Mouse (Mus musculus) liver, embryonic 13.5 days (tissue): ENCODE data around the gene Tenm4. TPM values are rescaled to one million over a fixed set of nuclear protein-coding genes. Genes with fewer than 3 reads are reported as not detected.

Source experiments
- ATAC-seq: fragments of 200-750 bp; cut with Nextera tagmentation; 2 replicates; pipeline ENCODE4 v1.8.0; 2017; ENCODE audit warnings: low read depth, mild to moderate bottlenecking, moderate number of reproducible peaks, moderate library complexity
- DNase-seq: peaks from one replicate; pipeline ENCODE4 v3.0.0; 2022
- H3K27ac ChIP-seq: fragments of 300-500 bp; sonication (generic); 2 replicates; pipeline ENCODE4 v1.5.1; 2015; ENCODE audit warnings: moderate library complexity, mild to moderate bottlenecking, inconsistent platforms
- H3K27me3 ChIP-seq: fragments of 300-500 bp; sonication (generic); 2 replicates; pipeline ENCODE4 v1.6.1; 2015; ENCODE audit warnings: mild to moderate bottlenecking, inconsistent platforms
- H3K36me3 ChIP-seq: fragments of 300-500 bp; sonication (generic); 2 replicates; pipeline ENCODE4 v1.6.1; 2015; ENCODE audit warnings: mild to moderate bottlenecking, inconsistent platforms
- H3K4me1 ChIP-seq: fragments of 300-500 bp; sonication (generic); replicated peaks from 2 replicates; pipeline ENCODE4 v1.6.1; 2015; ENCODE audit warnings: inconsistent platforms
- H3K4me2 ChIP-seq: fragments of 300-500 bp; sonication (generic); 2 replicates; pipeline ENCODE4 v1.6.1; 2015; ENCODE audit warnings: inconsistent platforms, mild to moderate bottlenecking, moderate library complexity
- H3K4me3 ChIP-seq: fragments of 300-500 bp; sonication (generic); replicated peaks from 2 replicates; pipeline ENCODE4 v1.5.1; 2015; ENCODE audit warnings: mild to moderate bottlenecking, inconsistent platforms
- H3K9ac ChIP-seq: fragments of 300-500 bp; sonication (generic); 2 replicates; pipeline ENCODE4 v1.6.1; 2015; ENCODE audit warnings: mild to moderate bottlenecking, inconsistent platforms
- H3K9me3 ChIP-seq: fragments of 300-500 bp; sonication (generic); replicated peaks from 2 replicates; pipeline ENCODE4 v1.6.1; 2016; ENCODE audit warnings: inconsistent platforms
- WGBS: fragments of 180-500 bp; shearing (Covaris S2); methylation state at CpG from one replicate; pipeline ENCODE4 v1.1.7; 2015; ENCODE audit not compliant: insufficient replicate concordance; 5-methylcytosine and 5-hydroxymethylcytosine counted together
- polyA plus RNA-seq: library from polyadenylated mRNA; unstranded; fragments of >200 nt; fragmentation: Nextera tagmentation; extraction: Ambion mirVana; gene quantifications from 2 replicates; pipeline ENCODE4 v1.2.1, GENCODE M21; 2015

Gene Tenm4
- polyA plus RNA-seq, 1 experiment from 2014 or later, result 0.47 TPM

DNA sequence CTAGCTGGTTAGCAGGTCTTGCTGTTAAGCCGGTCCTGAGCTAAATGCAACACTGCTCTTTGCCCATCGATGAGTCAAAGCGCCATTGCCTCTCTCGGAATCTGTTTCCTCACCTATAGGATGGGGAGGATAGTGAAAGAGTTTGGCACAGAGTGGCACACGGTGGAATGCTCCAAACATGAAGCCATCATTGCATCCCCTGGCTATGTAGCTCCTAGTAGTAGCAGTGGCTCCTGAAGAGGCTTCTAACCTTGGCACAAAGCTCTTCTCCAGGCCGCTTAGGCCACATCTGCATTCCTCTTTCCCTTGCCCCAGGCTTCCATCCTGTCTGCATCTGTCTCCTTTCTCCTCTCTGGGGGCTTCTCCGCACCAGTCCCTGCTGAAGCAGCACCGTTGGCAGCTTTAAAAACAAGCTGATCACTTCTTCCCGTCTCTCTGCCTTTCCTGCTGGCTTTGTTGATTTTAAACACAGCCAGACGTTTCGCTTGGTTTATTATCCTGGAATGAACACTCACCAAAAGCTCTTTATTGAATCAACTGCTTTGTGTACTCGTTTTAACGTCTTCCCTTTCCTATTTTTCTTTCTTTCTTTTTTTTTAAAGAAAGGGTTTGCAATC is 626.8 kb downstream of the Tenm4 start:
- 59% methylated on average over 13 of the region's 13 CpGs for WGBS
- no peak overlapping the region for H3K4me3 ChIP-seq
- H3K27me3 ChIP-seq, result peaks cover 22% of the 10 kb centered on the region
- H3K36me3 ChIP-seq, result no peaks in the 10 kb centered on the region
- no peak overlapping the region for H3K27ac ChIP-seq
- H3K9ac ChIP-seq, result no peak overlapping the region
- no peaks in the 10 kb centered on the region for H3K9me3 ChIP-seq
- peaks cover 11% of the 10 kb centered on the region; the same call in 1 of the 2 replicates for H3K4me1 ChIP-seq
- ATAC-seq (no peak), DNase-seq (no peak)
- H3K4me2 ChIP-seq, result no peak overlapping the region

DNA sequence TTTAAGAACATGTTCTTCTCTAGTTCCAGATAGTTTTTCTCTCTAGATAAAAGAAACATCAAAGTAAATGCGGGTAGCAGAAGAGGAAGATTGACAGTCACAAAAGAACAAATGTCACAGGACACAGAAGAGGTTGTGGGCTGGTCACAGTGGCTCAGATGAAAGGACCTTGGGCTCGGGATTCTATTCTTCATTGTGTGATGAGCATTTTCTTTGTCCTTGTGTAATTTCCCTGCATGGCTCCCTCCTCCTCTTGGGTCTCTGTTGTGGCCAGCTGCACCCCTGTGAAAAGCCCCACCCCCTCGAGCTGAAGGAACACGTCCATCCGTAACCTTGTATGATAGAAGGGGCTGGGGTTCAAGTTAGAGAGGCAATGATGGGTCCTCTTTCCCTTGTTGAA is 628.8 kb downstream of the Tenm4 start:
- H3K4me2 ChIP-seq, result no peak overlapping the region
- H3K4me3 ChIP-seq, result no peak overlapping the region
- H3K27me3 ChIP-seq, result peaks cover 31% of the 10 kb centered on the region
- ATAC-seq (no peak), DNase-seq (no peak)
- 47% methylated on average over 5 of the region's 5 CpGs for WGBS
- no peaks in the 10 kb centered on the region for H3K36me3 ChIP-seq
- no peak overlapping the region for H3K9ac ChIP-seq
- H3K9me3 ChIP-seq, result no peaks in the 10 kb centered on the region
- H3K4me1 ChIP-seq, result peaks cover 11% of the 10 kb centered on the region; the same call in 1 of the 2 replicates
- H3K27ac ChIP-seq, result no peak overlapping the region

GRCm38 (mm10) chr7:96801368-96801767 is 630.3 kb downstream of the Tenm4 start:
- WGBS, result 26% methylated on average over 9 of the region's 9 CpGs
- H3K9ac ChIP-seq, result no peak overlapping the region
- DNase-seq (no peak), ATAC-seq (no peak)
- no peak overlapping the region for H3K4me2 ChIP-seq
- no peak overlapping the region for H3K27ac ChIP-seq
- H3K4me3 ChIP-seq, result no peak overlapping the region
- H3K4me1 ChIP-seq, result peaks cover under 1% of the 10 kb centered on the region; the same call in 1 of the 2 replicates
- H3K9me3 ChIP-seq, result no peaks in the 10 kb centered on the region
- H3K36me3 ChIP-seq, result no peaks in the 10 kb centered on the region
- H3K27me3 ChIP-seq, result peaks cover 38% of the 10 kb centered on the region

DNA sequence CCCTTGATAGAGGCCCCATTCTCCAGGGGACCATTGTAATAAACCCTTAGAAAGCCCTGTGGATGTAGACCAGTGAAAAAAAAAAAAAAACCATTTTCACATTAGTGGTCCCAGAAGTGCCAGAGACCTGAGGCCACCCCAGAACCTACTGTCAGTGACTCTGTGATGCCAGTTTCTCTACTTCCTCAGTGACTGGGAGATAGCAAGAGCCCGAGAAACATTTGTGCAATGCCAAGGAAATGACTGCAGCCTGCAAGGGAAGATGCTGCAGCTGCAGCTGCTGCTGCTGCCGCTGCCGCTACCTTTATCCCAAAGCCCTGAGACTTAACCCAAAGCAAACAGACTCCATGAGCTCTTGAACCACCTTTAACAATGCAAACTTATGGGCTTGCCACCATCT is 631.2 kb downstream of the Tenm4 start:
- no peaks in the 10 kb centered on the region for H3K4me1 ChIP-seq
- no peaks in the 10 kb centered on the region for H3K36me3 ChIP-seq
- H3K9ac ChIP-seq, result no peak overlapping the region
- H3K27me3 ChIP-seq, result peaks cover 38% of the 10 kb centered on the region
- 57% methylated on average over 3 of the region's 3 CpGs for WGBS
- no peaks in the 10 kb centered on the region for H3K9me3 ChIP-seq
- DNase-seq, result no peak
- ATAC-seq, result no peak
- no peak overlapping the region for H3K27ac ChIP-seq
- H3K4me3 ChIP-seq, result no peak overlapping the region
- H3K4me2 ChIP-seq, result no peak overlapping the region

GRCm38 (mm10) chr7:96806561-96806960 is 635.5 kb downstream of the Tenm4 start:
- Histone ChIP-seq H3K27me3 (peaks cover 26% of the 10 kb centered on the region), H3K4me1 (no peaks in the 10 kb centered on the region), H3K36me3 (no peaks in the 10 kb centered on the region), H3K9ac (no peak overlapping the region), H3K4me2 (no peak overlapping the region), H3K4me3 (no peak overlapping the region), H3K9me3 (no peaks in the 10 kb centered on the region), H3K27ac (no peak overlapping the region)
- WGBS, result 45% methylated on average over 1 of the region's 1 CpGs
- DNase-seq, result no peak
- ATAC-seq, result no peak

DNA sequence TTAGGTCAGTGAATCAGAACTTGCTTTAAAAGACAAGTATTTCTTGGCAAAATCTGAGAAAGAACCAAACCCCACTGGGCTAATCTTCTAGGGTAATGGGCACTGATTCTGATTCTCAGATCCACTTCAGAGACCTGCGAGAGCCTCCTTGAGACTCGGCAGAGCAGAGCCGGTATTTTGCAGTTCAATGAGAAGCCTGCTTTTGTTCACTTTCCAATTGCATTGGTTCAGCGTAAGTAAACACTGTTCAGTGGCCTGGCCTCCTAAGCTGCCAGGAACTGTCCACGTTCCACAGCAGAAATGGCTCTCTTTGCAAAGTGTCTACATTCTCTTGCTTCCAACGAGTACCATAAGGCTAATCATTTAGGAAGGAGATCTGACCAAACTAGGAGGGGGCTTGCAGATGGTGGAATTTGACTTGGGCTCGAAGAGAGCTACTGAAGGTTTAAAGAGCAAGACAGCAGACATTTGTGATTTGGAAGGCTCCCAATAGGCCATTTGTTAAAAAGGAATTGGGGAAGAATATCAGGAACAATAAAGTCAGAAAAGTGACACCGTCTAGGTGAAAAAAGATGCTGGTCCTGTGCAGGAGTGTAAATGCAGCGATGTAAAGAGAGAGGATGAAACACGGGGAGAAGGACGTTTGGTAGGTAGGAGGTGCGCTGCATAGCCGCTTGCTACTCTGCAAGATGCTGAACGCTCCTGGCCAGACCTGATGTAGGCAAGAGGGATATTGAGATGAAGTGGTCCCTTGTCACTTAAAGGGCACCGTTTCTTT is 636.4 kb downstream of the Tenm4 start:
- ATAC-seq, result no peak
- no peaks in the 10 kb centered on the region for H3K4me1 ChIP-seq
- H3K4me2 ChIP-seq, result no peak overlapping the region
- no peak overlapping the region for H3K4me3 ChIP-seq
- no peaks in the 10 kb centered on the region for H3K9me3 ChIP-seq
- H3K36me3 ChIP-seq, result no peaks in the 10 kb centered on the region
- no peak overlapping the region for H3K9ac ChIP-seq
- peaks cover 18% of the 10 kb centered on the region for H3K27me3 ChIP-seq
- 68% methylated on average over 15 of the region's 15 CpGs for WGBS
- no peak overlapping the region for H3K27ac ChIP-seq
- DNase-seq, result no peak

DNA sequence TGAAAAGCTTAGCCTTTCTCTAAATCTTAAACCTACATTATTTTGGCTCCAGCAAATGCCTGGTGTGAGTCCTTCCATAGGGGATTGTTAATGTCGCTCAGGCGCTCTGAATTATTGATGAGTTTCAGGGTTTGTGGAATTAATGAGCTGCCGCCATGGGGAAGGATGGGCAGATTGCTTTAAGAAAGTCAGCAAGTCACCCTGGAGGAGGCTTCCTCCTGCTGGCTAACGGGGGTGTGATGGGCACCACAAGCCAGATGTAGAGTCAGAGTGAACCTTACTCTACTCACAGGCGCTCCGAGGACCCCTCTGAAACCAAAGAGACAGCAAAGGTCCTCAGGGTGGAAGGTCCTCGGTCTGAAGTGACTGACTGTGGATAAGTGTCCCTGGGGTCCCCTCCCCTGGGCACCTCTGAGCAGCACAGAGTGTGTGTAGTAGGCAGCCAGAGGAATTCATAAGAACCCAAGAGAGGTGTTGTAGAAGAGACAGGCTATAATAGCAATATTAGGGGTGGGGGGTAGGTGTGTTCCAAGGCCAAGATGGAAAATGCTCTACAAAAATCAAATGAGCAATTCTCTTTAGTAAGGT is 637.1 kb downstream of the Tenm4 start:
- H3K9ac ChIP-seq, result no peak overlapping the region
- no peaks in the 10 kb centered on the region for H3K9me3 ChIP-seq
- no peak for ATAC-seq
- H3K27me3 ChIP-seq, result peaks cover 14% of the 10 kb centered on the region
- no peak for DNase-seq
- H3K27ac ChIP-seq, result no peak overlapping the region
- H3K4me1 ChIP-seq, result no peaks in the 10 kb centered on the region
- H3K4me3 ChIP-seq, result no peak overlapping the region
- H3K36me3 ChIP-seq, result no peaks in the 10 kb centered on the region
- 73% methylated on average over 7 of the region's 7 CpGs for WGBS
- no peak overlapping the region for H3K4me2 ChIP-seq

DNA sequence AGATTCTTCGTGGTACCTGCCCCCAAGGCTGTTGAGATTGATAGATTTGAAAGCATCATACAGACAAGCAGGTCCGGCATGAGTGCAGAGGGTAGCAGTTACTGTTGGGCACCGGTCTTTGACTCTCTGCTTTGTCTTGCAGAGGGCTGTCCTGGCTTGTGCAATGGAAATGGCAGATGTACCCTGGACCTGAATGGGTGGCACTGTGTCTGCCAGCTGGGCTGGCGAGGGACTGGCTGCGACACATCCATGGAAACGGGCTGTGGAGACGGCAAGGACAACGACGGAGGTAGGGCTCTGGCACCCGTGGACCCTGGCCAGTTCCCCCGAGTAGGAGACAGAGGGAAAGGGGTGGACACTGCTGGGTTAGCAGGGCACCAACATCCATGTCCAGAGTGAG is 640.6 kb downstream of the Tenm4 start:
- Histone ChIP-seq H3K9ac (no peak overlapping the region), H3K36me3 (no peaks in the 10 kb centered on the region), H3K27me3 (no peaks in the 10 kb centered on the region), H3K4me1 (peaks cover 5% of the 10 kb centered on the region; the same call in 1 of the 2 replicates), H3K9me3 (no peaks in the 10 kb centered on the region), H3K4me3 (no peak overlapping the region), H3K4me2 (no peak overlapping the region), H3K27ac (no peak overlapping the region)
- ATAC-seq, result no peak
- no peak for DNase-seq
- WGBS, result 76% methylated on average over 11 of the region's 11 CpGs

GRCm38 (mm10) chr7:96813036-96813435 is 642.0 kb downstream of the Tenm4 start:
- Histone ChIP-seq H3K9ac (no peak overlapping the region), H3K27me3 (peaks cover 6% of the 10 kb centered on the region; the same call in 1 of the 2 replicates), H3K4me1 (peaks cover 9% of the 10 kb centered on the region), H3K27ac (no peak overlapping the region), H3K4me2 (no peak overlapping the region), H3K9me3 (no peaks in the 10 kb centered on the region), H3K36me3 (no peaks in the 10 kb centered on the region), H3K4me3 (no peak overlapping the region)
- no peak for DNase-seq
- ATAC-seq, result no peak
- 60% methylated on average over 5 of the region's 5 CpGs for WGBS

DNA sequence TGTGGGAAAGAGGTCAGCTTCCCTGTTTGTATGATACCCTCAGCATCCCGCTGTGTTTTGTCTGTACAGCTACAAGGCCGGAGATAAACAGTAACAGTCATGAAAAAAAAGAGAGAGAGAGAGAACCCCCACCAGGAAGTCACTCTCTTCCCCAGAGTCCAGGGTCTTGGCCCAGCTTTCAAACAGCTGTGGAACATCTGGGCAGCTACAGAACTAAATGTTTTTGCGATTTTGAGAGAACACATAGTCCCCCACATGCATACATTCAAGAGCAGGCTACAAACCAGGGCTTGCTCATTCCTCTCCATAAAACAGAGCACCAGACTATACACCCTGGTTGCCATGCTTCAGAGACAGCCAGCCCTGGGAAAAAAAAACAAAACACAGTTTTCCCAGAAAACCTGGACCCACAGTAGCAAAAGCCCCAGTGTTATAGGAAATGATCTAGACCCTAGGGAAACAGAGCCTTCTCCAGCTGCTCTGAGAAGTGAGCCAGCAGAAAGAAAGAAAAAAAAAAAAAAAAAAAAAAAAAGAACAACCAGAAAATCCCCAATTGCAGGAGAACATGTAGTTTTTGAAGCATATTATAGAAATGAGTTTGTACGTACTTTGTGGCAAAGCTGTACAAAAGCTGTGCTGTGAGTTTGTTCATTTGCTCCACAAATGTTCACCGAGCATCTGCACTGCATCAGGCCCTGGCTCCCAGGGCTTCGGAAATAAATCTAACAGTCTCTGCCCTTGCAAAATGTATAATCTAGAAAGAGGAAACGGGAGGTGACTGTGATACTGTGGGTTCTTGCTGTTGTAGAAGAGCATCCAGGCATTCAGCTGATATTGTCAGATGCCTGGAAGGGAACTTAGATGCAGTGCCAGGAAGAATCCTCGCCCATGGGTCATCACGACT is 642.7 kb downstream of the Tenm4 start:
- Histone ChIP-seq H3K9ac (no peak overlapping the region), H3K27me3 (peaks cover 6% of the 10 kb centered on the region; the same call in 1 of the 2 replicates), H3K36me3 (no peaks in the 10 kb centered on the region), H3K4me2 (no peak overlapping the region), H3K4me3 (no peak overlapping the region), H3K27ac (no peak overlapping the region), H3K4me1 (peaks cover 9% of the 10 kb centered on the region), H3K9me3 (no peaks in the 10 kb centered on the region)
- no peak for DNase-seq
- 58% methylated on average over 9 of the region's 9 CpGs for WGBS
- no peak for ATAC-seq

GRCm38 (mm10) chr7:96814581-96814980 is 643.5 kb downstream of the Tenm4 start:
- Histone ChIP-seq H3K27ac (no peak overlapping the region), H3K4me1 (peaks cover 9% of the 10 kb centered on the region), H3K36me3 (no peaks in the 10 kb centered on the region), H3K4me2 (no peak overlapping the region), H3K27me3 (peaks cover 6% of the 10 kb centered on the region; the same call in 1 of the 2 replicates), H3K4me3 (no peak overlapping the region), H3K9me3 (no peaks in the 10 kb centered on the region), H3K9ac (no peak overlapping the region)
- ATAC-seq (no peak), DNase-seq (no peak)
